Mouse (Mus musculus): ENCODE results near the gene Dpf2. TPM values are rescaled to one million over a fixed set of nuclear protein-coding genes. Genes with fewer than 3 reads are reported as not detected.
A peak's percentile ranks its signal among the peaks of the same experiment; 100 is the strongest.

Dpf2 gene
- polyA plus RNA-seq, 1 experiment from 2014 or later, result 131 TPM

GRCm38 (mm10) chr19:5872931-5873556 lies 39.8 kb downstream of the Dpf2 start:
- Histone ChIP-seq H3K9me3 (ENCODE audit: control insufficient read depth, low read length) (no peaks in the 10 kb centered on the region), H3K27me3 (replicated peaks; ENCODE audit: control insufficient read depth, insufficient read depth, low read length) (no peaks in the 10 kb centered on the region), H3K27ac (ENCODE audit: low read depth) (no peak overlapping the region), H3K36me3 (ENCODE audit: control insufficient read depth, insufficient read depth, low read length) (peaks cover 22% of the 10 kb centered on the region), H3K4me1 (replicated peaks; ENCODE audit: control insufficient read depth, insufficient read depth, low read length) (peaks cover 30% of the 10 kb centered on the region), H3K9ac (ENCODE audit: low read length) (no peak overlapping the region), H3K4me2 (ENCODE audit: low read length) (no peak overlapping the region), H3K4me3 (ENCODE audit: low read depth, low read length) (no peak overlapping the region)
- WGBS, result 85% methylated on average over 19 of the region's 19 CpGs
- DNase-seq (ENCODE audit: low spot score) (no peak), ATAC-seq (replicated peaks; ENCODE audit: low FRiP score, low TSS enrichment, low read depth) (no peak)

DNA sequence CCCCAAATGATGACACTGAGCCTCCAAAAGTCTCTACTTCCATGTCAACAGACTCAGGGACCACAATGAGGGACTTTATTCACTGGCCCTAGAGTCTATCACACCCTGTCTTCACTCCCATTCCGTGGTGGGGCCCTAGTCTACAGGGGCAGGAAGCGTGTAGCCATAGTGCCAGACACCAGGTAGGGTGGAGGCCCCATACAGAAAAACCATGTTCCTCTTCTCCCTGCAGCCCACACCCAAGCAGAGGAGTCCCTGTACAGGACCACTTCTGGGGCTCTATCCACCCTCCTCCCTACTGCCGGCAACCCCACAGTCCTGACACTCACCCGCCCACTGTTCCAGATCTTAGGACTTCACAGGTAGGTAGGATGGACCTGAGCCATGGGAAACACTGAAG lies 40.3 kb downstream of the Dpf2 start:
- ATAC-seq (replicated peaks; ENCODE audit: low FRiP score, low TSS enrichment, low read depth), result no peak
- no peaks in the 10 kb centered on the region for H3K9me3 ChIP-seq (ENCODE audit: control insufficient read depth, low read length)
- peaks cover 27% of the 10 kb centered on the region for H3K36me3 ChIP-seq (ENCODE audit: control insufficient read depth, insufficient read depth, low read length)
- no peak overlapping the region for H3K4me3 ChIP-seq (ENCODE audit: low read depth, low read length)
- no peaks in the 10 kb centered on the region for H3K27me3 ChIP-seq (replicated peaks; ENCODE audit: control insufficient read depth, insufficient read depth, low read length)
- no peak overlapping the region for H3K27ac ChIP-seq (ENCODE audit: low read depth)
- WGBS, result 89% methylated on average over 4 of the region's 4 CpGs
- H3K4me2 ChIP-seq (ENCODE audit: low read length), result no peak overlapping the region
- peaks cover 30% of the 10 kb centered on the region for H3K4me1 ChIP-seq (replicated peaks; ENCODE audit: control insufficient read depth, insufficient read depth, low read length)
- H3K9ac ChIP-seq (ENCODE audit: low read length), result no peak overlapping the region
- DNase-seq (ENCODE audit: low spot score), result no peak

DNA sequence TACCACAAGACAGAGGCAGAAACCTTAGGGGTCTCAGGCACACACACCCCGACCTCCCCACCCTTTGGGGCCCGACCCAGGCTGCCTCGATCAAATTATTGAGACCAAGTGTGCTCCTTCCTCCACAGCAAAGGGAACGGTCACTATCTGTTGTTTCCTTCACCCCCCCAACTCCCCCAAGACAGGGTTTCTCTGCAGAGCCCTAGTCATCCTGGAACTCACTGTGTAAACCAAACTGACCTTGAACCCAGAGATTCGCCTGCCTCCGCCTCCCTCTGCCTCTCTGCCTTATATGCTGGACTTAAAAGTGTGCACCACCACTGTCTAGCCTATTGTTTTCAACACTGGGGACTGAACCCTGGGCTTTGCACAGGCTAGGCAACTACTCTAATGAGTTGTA lies 41.1 kb downstream of the Dpf2 start:
- peaks cover 30% of the 10 kb centered on the region for H3K4me1 ChIP-seq (replicated peaks; ENCODE audit: control insufficient read depth, insufficient read depth, low read length)
- peaks cover 29% of the 10 kb centered on the region for H3K36me3 ChIP-seq (ENCODE audit: control insufficient read depth, insufficient read depth, low read length)
- no peaks in the 10 kb centered on the region for H3K27me3 ChIP-seq (replicated peaks; ENCODE audit: control insufficient read depth, insufficient read depth, low read length)
- H3K4me3 ChIP-seq (ENCODE audit: low read depth, low read length), result no peak overlapping the region
- H3K4me2 ChIP-seq (ENCODE audit: low read length), result peak overlapping the region; percentile 40
- ATAC-seq (replicated peaks; ENCODE audit: low FRiP score, low TSS enrichment, low read depth) (no peak), DNase-seq (ENCODE audit: low spot score) (no peak)
- 0 out of 2 replicates have a peak overlapping the region, but pooled peaks have one; percentile 13 for H3K9ac ChIP-seq (ENCODE audit: low read length)
- 28% methylated on average over 6 of the region's 6 CpGs for WGBS
- H3K27ac ChIP-seq (ENCODE audit: low read depth), result peak overlapping the region; percentile 67
- H3K9me3 ChIP-seq (ENCODE audit: control insufficient read depth, low read length), result no peaks in the 10 kb centered on the region

- DNase-seq (ENCODE audit: low spot score) (peak; percentile 64), ATAC-seq (replicated peaks; ENCODE audit: low FRiP score, low TSS enrichment, low read depth) (peak; percentile 61)
- Histone ChIP-seq H3K4me1 (replicated peaks; ENCODE audit: control insufficient read depth, insufficient read depth, low read length) (peaks cover 30% of the 10 kb centered on the region), H3K36me3 (ENCODE audit: control insufficient read depth, insufficient read depth, low read length) (peaks cover 30% of the 10 kb centered on the region), H3K4me3 (ENCODE audit: low read depth, low read length) (no peak overlapping the region), H3K27ac (ENCODE audit: low read depth) (peak overlapping the region; percentile 67), H3K4me2 (ENCODE audit: low read length) (peak overlapping the region; percentile 40), H3K9ac (ENCODE audit: low read length) (peak overlapping the region; percentile 35), H3K9me3 (ENCODE audit: control insufficient read depth, low read length) (no peaks in the 10 kb centered on the region), H3K27me3 (replicated peaks; ENCODE audit: control insufficient read depth, insufficient read depth, low read length) (no peaks in the 10 kb centered on the region)
- 4% methylated on average over 7 of the region's 7 CpGs for WGBS
These were observed 41.5 kb downstream of the Dpf2 start for GRCm38 (mm10) chr19:5871273-5871672.

- WGBS, result 87% methylated on average over 6 of the region's 6 CpGs
- H3K36me3 ChIP-seq (ENCODE audit: control insufficient read depth, insufficient read depth, low read length), result peaks cover 60% of the 10 kb centered on the region
These were observed 44.7 kb downstream of the Dpf2 start for GRCm38 (mm10) chr19:5868096-5868495.

DNA sequence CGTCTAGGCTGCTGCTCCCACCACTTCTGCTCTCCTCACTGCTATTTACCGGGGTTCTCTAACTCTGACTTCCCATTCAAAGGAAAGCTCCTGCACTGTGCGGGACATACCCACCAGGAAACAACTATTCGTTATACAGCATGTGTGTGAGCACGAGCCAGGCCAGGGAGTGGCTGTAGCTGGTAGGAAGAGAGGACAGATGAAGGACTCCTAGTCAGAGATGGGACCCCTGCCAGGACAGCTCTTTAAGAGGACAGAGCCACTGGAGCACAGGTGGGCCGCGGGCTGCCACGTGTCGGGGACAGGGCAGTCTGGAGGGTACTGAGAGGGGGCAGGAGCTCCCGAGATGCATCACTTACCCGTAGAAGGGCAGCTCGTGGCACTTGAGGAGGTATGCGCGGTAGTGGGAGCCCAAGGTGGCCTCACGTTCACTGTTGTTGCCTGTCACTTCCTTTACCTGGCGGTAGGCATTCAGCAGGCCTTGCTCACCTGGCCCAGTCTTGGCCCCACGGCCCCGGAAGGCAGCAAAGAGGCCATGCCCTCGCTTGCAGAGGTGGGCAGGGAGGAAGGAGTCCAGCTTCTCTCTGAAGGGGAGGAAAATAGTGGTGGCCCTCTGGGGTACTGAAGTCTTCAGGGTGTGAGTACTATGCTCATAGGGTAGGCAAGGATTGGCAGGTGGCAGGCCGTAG lies 48.0 kb downstream of the Dpf2 start:
- H3K4me3 ChIP-seq (ENCODE audit: low read depth, low read length), result no peak overlapping the region
- no peaks in the 10 kb centered on the region for H3K27me3 ChIP-seq (replicated peaks; ENCODE audit: control insufficient read depth, insufficient read depth, low read length)
- H3K9ac ChIP-seq (ENCODE audit: low read length), result no peak overlapping the region
- 95% methylated on average over 20 of the region's 20 CpGs for WGBS
- no peaks in the 10 kb centered on the region for H3K4me1 ChIP-seq (replicated peaks; ENCODE audit: control insufficient read depth, insufficient read depth, low read length)
- H3K27ac ChIP-seq (ENCODE audit: low read depth), result no peak overlapping the region
- DNase-seq (ENCODE audit: low spot score), result no peak
- peaks cover 81% of the 10 kb centered on the region for H3K36me3 ChIP-seq (ENCODE audit: control insufficient read depth, insufficient read depth, low read length)
- H3K4me2 ChIP-seq (ENCODE audit: low read length), result no peak overlapping the region
- no peak for ATAC-seq (replicated peaks; ENCODE audit: low FRiP score, low TSS enrichment, low read depth)
- no peaks in the 10 kb centered on the region for H3K9me3 ChIP-seq (ENCODE audit: control insufficient read depth, low read length)

More at GRCm38 (mm10) chr19:5868096-5868495, 44.7 kb downstream of the Dpf2 start:
- Histone ChIP-seq H3K9me3 (ENCODE audit: control insufficient read depth, low read length) (no peaks in the 10 kb centered on the region), H3K4me2 (ENCODE audit: low read length) (no peak overlapping the region), H3K4me1 (replicated peaks; ENCODE audit: control insufficient read depth, insufficient read depth, low read length) (peaks cover 13% of the 10 kb centered on the region), H3K27ac (ENCODE audit: low read depth) (no peak overlapping the region), H3K27me3 (replicated peaks; ENCODE audit: control insufficient read depth, insufficient read depth, low read length) (no peaks in the 10 kb centered on the region), H3K4me3 (ENCODE audit: low read depth, low read length) (no peak overlapping the region), H3K9ac (ENCODE audit: low read length) (no peak overlapping the region)
- DNase-seq (ENCODE audit: low spot score) (no peak), ATAC-seq (replicated peaks; ENCODE audit: low FRiP score, low TSS enrichment, low read depth) (no peak)

DNA sequence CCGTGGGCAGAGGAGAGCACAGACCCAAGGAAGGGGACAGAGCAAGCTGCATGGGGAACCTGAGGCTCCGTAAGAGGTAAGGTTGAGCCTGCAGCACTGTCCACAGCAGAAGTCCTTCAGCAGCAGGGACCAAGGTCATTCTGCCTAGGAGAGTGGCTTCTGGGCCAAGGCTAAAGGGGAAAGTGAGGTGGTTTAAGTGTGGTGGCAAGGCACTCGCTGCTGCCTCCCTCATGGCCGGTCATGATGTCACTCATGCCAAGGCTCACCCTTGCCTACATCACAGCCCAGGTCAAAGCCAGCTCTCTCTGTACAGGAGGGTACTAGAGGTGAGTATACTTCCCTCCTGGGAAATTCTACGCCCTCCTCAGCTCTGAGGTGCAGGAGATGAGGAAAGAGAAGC lies 49.0 kb downstream of the Dpf2 start:
- DNase-seq (ENCODE audit: low spot score) (no peak), ATAC-seq (replicated peaks; ENCODE audit: low FRiP score, low TSS enrichment, low read depth) (no peak)
- H3K4me2 ChIP-seq (ENCODE audit: low read length), result no peak overlapping the region
- no peak overlapping the region for H3K27ac ChIP-seq (ENCODE audit: low read depth)
- 94% methylated on average over 5 of the region's 5 CpGs for WGBS
- H3K9me3 ChIP-seq (ENCODE audit: control insufficient read depth, low read length), result no peaks in the 10 kb centered on the region
- H3K4me3 ChIP-seq (ENCODE audit: low read depth, low read length), result no peak overlapping the region
- H3K36me3 ChIP-seq (ENCODE audit: control insufficient read depth, insufficient read depth, low read length), result peaks cover 81% of the 10 kb centered on the region
- H3K9ac ChIP-seq (ENCODE audit: low read length), result no peak overlapping the region
- no peaks in the 10 kb centered on the region for H3K4me1 ChIP-seq (replicated peaks; ENCODE audit: control insufficient read depth, insufficient read depth, low read length)
- H3K27me3 ChIP-seq (replicated peaks; ENCODE audit: control insufficient read depth, insufficient read depth, low read length), result no peaks in the 10 kb centered on the region

DNA sequence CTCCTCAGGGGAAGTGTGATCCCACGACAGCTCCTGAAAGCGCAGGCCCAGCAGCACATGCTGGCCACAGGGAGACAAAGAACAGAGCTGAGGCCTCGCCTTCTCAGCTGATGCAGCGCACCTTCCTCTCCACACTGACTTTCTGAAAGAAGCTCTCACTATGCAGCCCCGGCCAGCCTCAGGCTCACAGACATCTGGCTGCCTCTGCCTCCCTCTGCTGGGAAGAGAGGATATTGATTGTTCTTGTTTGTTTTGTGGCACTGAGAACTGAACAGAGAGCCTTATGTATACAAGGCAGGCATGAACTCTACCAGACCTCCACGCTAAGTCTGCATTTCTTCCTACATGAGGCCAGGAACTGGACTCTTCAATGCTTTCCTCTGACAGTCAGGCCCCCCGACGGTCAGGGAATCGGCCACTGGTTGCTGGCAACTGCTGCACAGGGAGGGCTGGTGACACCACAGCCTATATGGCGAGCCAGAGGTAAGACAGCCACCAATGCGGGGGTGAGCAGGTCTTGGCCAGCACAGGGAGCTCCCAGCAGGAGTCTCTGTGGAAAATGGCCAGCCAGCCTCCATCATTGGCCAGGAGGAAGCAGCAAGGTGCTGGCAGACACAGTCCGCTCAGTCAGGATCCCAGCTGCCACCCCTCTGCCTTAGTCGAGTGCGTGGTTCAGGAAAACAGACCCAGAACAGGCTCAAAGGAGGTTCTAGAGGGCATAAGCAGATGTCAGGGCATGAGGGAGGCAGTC lies 50.3 kb downstream of the Dpf2 start:
- H3K4me1 ChIP-seq (replicated peaks; ENCODE audit: control insufficient read depth, insufficient read depth, low read length), result no peaks in the 10 kb centered on the region
- ATAC-seq (replicated peaks; ENCODE audit: low FRiP score, low TSS enrichment, low read depth), result no peak
- DNase-seq (ENCODE audit: low spot score), result no peak
- H3K4me3 ChIP-seq (ENCODE audit: low read depth, low read length), result no peak overlapping the region
- no peak overlapping the region for H3K4me2 ChIP-seq (ENCODE audit: low read length)
- H3K27ac ChIP-seq (ENCODE audit: low read depth), result no peak overlapping the region
- H3K9ac ChIP-seq (ENCODE audit: low read length), result no peak overlapping the region
- H3K27me3 ChIP-seq (replicated peaks; ENCODE audit: control insufficient read depth, insufficient read depth, low read length), result no peaks in the 10 kb centered on the region
- WGBS, result 98% methylated on average over 14 of the region's 14 CpGs
- H3K9me3 ChIP-seq (ENCODE audit: control insufficient read depth, low read length), result no peaks in the 10 kb centered on the region
- peaks cover 81% of the 10 kb centered on the region for H3K36me3 ChIP-seq (ENCODE audit: control insufficient read depth, insufficient read depth, low read length)
